Mouse (Mus musculus) forebrain, embryonic 12.5 days (tissue): ENCODE data around the gene Higd1c. TPM values are rescaled to one million over a fixed set of nuclear protein-coding genes. Genes with fewer than 3 reads are reported as not detected.

ENCODE experiments used
- ATAC-seq: fragments of 200-750 bp; cut with Nextera tagmentation; 2 replicates; pipeline ENCODE4 v1.8.0; 2017; ENCODE audit warnings: moderate TSS enrichment; ENCODE audit not compliant: low FRiP score
- H3K27ac ChIP-seq: fragments of 300-500 bp; sonication (generic); 2 replicates; pipeline ENCODE4 v1.5.1; 2016; ENCODE audit warnings: mild to moderate bottlenecking
- H3K27me3 ChIP-seq: fragments of 300-500 bp; sonication (generic); 2 replicates; pipeline ENCODE4 v1.6.1; 2016; ENCODE audit warnings: mild to moderate bottlenecking
- H3K36me3 ChIP-seq: fragments of 300-500 bp; sonication (generic); replicated peaks from 2 replicates; pipeline ENCODE4 v1.6.1; 2016; ENCODE audit warnings: mild to moderate bottlenecking
- H3K4me1 ChIP-seq: fragments of 300-500 bp; sonication (generic); 2 replicates; pipeline ENCODE4 v1.6.1; 2016
- H3K4me2 ChIP-seq: fragments of 300-500 bp; sonication (generic); 2 replicates; pipeline ENCODE4 v1.6.1; 2016; ENCODE audit warnings: mild to moderate bottlenecking, moderate library complexity
- H3K4me3 ChIP-seq: fragments of 300-500 bp; sonication (generic); replicated peaks from 2 replicates; pipeline ENCODE4 v1.5.1; 2016; ENCODE audit warnings: mild to moderate bottlenecking
- H3K9ac ChIP-seq: fragments of 300-500 bp; sonication (generic); 2 replicates; pipeline ENCODE4 v1.6.1; 2016; ENCODE audit warnings: mild to moderate bottlenecking
- H3K9me3 ChIP-seq: fragments of 300-500 bp; sonication (generic); 2 replicates; pipeline ENCODE4 v1.6.1; 2016
- WGBS: fragments of 180-500 bp; shearing (Covaris S2); methylation state at CpG from one replicate; pipeline ENCODE4 v1.1.7; 2016; 5-methylcytosine and 5-hydroxymethylcytosine counted together
- polyA plus RNA-seq: library from polyadenylated mRNA; unstranded; fragments of >200 nt; fragmentation: Nextera tagmentation; extraction: Ambion mirVana; gene quantifications from 2 replicates; pipeline ENCODE4 v1.2.1, GENCODE M21; 2016

The Higd1c gene
- polyA plus RNA-seq, 1 experiment from 2014 or later, result not detected

- Histone ChIP-seq H3K36me3 (no peaks in the 10 kb centered on the region), H3K27ac (no peak overlapping the region), H3K9me3 (no peaks in the 10 kb centered on the region), H3K4me3 (no peak overlapping the region), H3K4me2 (no peak overlapping the region), H3K4me1 (no peaks in the 10 kb centered on the region), H3K9ac (no peak overlapping the region), H3K27me3 (no peaks in the 10 kb centered on the region)
- ATAC-seq, result no peak
- 72% methylated on average over 4 of the region's 4 CpGs for WGBS
Observed at GRCm38 (mm10) chr15:100433234-100433633, 68.9 kb downstream of the Higd1c start.

Other genes with a start within 250 kb of the Higd1c start
- 34.3 TPM in 2 replicates for gene Atf1, start 136.7 kb upstream of the Higd1c start, polyA plus RNA-seq
- not detected in 2 replicates for gene Tmprss12, start 83.7 kb upstream of the Higd1c start, polyA plus RNA-seq
- 3.8 and 4.4 TPM in 2 replicates for gene Mettl7a1, start 60.4 kb upstream of the Higd1c start, polyA plus RNA-seq
- gene Mettl7a3, start 29.6 kb upstream of the Higd1c start, polyA plus RNA-seq, result not detected in 2 replicates
- gene Methig1, start 11.4 kb upstream of the Higd1c start, polyA plus RNA-seq, result 0.18 TPM in 1 of 2 replicates, not detected in the other
- gene Mettl7a2, start 11.3 kb upstream of the Higd1c start, polyA plus RNA-seq, result not detected in 2 replicates
- gene Gm5475, start 57.6 kb downstream of the Higd1c start, polyA plus RNA-seq, result 0.08 and 0.17 TPM in 2 replicates
- 25.6 and 26.0 TPM in 2 replicates for gene Slc11a2, start 60.5 kb downstream of the Higd1c start, polyA plus RNA-seq
- gene Letmd1, start 104.5 kb downstream of the Higd1c start, polyA plus RNA-seq, result 41.9 and 47.7 TPM in 2 replicates
- 36.4 and 37.0 TPM in 2 replicates for gene Csrnp2, start 130.9 kb downstream of the Higd1c start, polyA plus RNA-seq
- gene Tfcp2, start 187.5 kb downstream of the Higd1c start, polyA plus RNA-seq, result 41.7 and 44.8 TPM in 2 replicates
- 27.3 and 33.8 TPM in 2 replicates for gene Pou6f1, start 235.4 kb downstream of the Higd1c start, polyA plus RNA-seq